12 mouse cellular contexts compared by ENCODE assay signal in the genomic region with DNA sequence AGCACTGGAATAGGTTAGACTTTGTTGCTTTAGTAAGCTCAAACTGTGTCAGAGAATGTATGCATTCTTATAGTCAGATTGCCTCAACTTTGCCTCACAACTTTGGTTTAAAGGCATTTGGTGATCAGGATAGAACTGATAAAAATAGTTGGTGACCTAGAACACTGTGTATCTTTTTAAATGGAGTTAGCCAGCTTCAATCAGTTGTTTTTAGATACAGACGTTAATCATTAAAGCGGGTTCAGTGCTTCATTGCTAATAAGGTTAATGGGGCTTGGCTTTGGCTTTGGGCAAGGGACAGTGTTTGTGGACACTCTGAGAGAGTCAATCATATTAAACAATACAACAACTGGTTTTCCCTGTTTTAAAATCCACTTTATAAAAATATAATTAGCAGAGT. TPM values are rescaled to one million over a fixed set of nuclear protein-coding genes. Genes with fewer than 3 reads are reported as not detected.
DNase-seq lines count a peak whose midpoint lies in the region; ATAC-seq lines count a peak whose summit lies in the region.
"Had no signal": no experiment of that assay in that cellular context is flagged by ENCODE, and none has a peak within 500 bp of the region (broad histone marks: within the 10 kb centered on the region; RNA-seq: fewer than 3 reads in every experiment).

No protein-coding gene starts in this region.

- H3K4me2 ChIP-seq in hindbrain, embryonic 13.5 days, result no peak overlapping the region; the same call in 1 of the 2 replicates
- peak overlapping the region; percentile 13; the same call in 1 of the 2 replicates for H3K4me2 ChIP-seq in neural tube, embryonic 13.5 days
- H3K4me2 ChIP-seq in liver, embryonic 12.5 days, result peak overlapping the region; percentile 74
- H3K4me2 ChIP-seq in stomach, embryonic 16.5 days (ENCODE audit: low read depth, low read length), result peak overlapping the region; percentile 40; the same call in 1 of the 2 replicates

- no peak for ATAC-seq in hindbrain, embryonic 13.5 days (ENCODE audit: low FRiP score)
- no peak for ATAC-seq in neural tube, embryonic 13.5 days (ENCODE audit: low read depth)
- no peak for ATAC-seq in liver, embryonic 12.5 days
- no peak for ATAC-seq in stomach, embryonic 16.5 days (ENCODE audit: insufficient read depth, low FRiP score)

- H3K36me3 ChIP-seq in hindbrain, embryonic 13.5 days, result peaks cover 43% of the 10 kb centered on the region
- H3K36me3 ChIP-seq in hindbrain, embryonic 10.5 days, result peaks cover 56% of the 10 kb centered on the region
- peaks cover 43% of the 10 kb centered on the region for H3K36me3 ChIP-seq in neural tube, embryonic 13.5 days
- H3K36me3 ChIP-seq in liver, embryonic 12.5 days, result peaks cover 51% of the 10 kb centered on the region
- H3K36me3 ChIP-seq in stomach, embryonic 16.5 days (ENCODE audit: control insufficient read depth, insufficient read depth, low read length), result peaks cover 24% of the 10 kb centered on the region

- DNase-seq in hindbrain, embryonic 10.5 days (ENCODE audit: low spot score), result no peak
- no peak for DNase-seq in neural tube, embryonic 10.5 days (ENCODE audit: extremely low spot score, low spot score)
- no peak for DNase-seq in cerebellum, postnatal 10 days
- no peak for DNase-seq in frontal cortex, postnatal 14 days (ENCODE audit: low spot score in 2 of 2)
- DNase-seq: gastrocnemius, postnatal 10 days had no signal

- peak overlapping the region; percentile 19; the same call in 1 of the 2 replicates for H3K27ac ChIP-seq in hindbrain, embryonic 13.5 days
- H3K27ac ChIP-seq in hindbrain, embryonic 10.5 days, result no peak overlapping the region
- no peak overlapping the region for H3K27ac ChIP-seq in neural tube, embryonic 13.5 days (replicated peaks)
- H3K27ac ChIP-seq in liver, embryonic 12.5 days, result peak overlapping the region; percentile 77
- peak overlapping the region; percentile 46; the same call in 1 of the 2 replicates for H3K27ac ChIP-seq in stomach, embryonic 16.5 days (ENCODE audit: low read length)
- H3K27ac ChIP-seq: lung, embryonic 15.5 days had no signal

- H3K4me3 ChIP-seq in hindbrain, embryonic 13.5 days, result no peak overlapping the region
- H3K4me3 ChIP-seq in hindbrain, embryonic 10.5 days, result no peak overlapping the region
- no peak overlapping the region for H3K4me3 ChIP-seq in neural tube, embryonic 13.5 days
- H3K4me3 ChIP-seq in liver, embryonic 12.5 days, result peak overlapping the region; percentile 40
- H3K4me3 ChIP-seq in stomach, embryonic 16.5 days (replicated peaks; ENCODE audit: low read length), result no peak overlapping the region
- H3K4me3 ChIP-seq: lung, embryonic 15.5 days; midbrain, embryonic 12.5 days had no signal

- peaks cover 71% of the 10 kb centered on the region for H3K4me1 ChIP-seq in hindbrain, embryonic 13.5 days (replicated peaks)
- H3K4me1 ChIP-seq in hindbrain, embryonic 10.5 days (replicated peaks), result peaks cover 48% of the 10 kb centered on the region
- peaks cover 64% of the 10 kb centered on the region for H3K4me1 ChIP-seq in neural tube, embryonic 13.5 days (replicated peaks)
- H3K4me1 ChIP-seq in liver, embryonic 12.5 days, result peaks cover 74% of the 10 kb centered on the region
- H3K4me1 ChIP-seq in stomach, embryonic 16.5 days (ENCODE audit: control insufficient read depth, insufficient read depth, low read length), result peaks cover 42% of the 10 kb centered on the region

- H3K9ac ChIP-seq in hindbrain, embryonic 13.5 days, result no peak overlapping the region
- H3K9ac ChIP-seq in neural tube, embryonic 13.5 days, result no peak overlapping the region
- peak overlapping the region; percentile 39; the same call in 1 of the 2 replicates for H3K9ac ChIP-seq in liver, embryonic 12.5 days
- no peak overlapping the region for H3K9ac ChIP-seq in stomach, embryonic 16.5 days (ENCODE audit: low read length)
- H3K9ac ChIP-seq: lung, embryonic 15.5 days; midbrain, embryonic 12.5 days had no signal

- no peaks in the 10 kb centered on the region for H3K27me3 ChIP-seq in hindbrain, embryonic 13.5 days
- no peaks in the 10 kb centered on the region for H3K27me3 ChIP-seq in hindbrain, embryonic 10.5 days (ENCODE audit: insufficient read depth, poor library complexity, severe bottlenecking)
- H3K27me3 ChIP-seq in neural tube, embryonic 13.5 days, result no peaks in the 10 kb centered on the region
- H3K27me3 ChIP-seq in liver, embryonic 12.5 days (replicated peaks), result no peaks in the 10 kb centered on the region
- no peaks in the 10 kb centered on the region for H3K27me3 ChIP-seq in stomach, embryonic 16.5 days (ENCODE audit: control insufficient read depth, insufficient read depth, low read length)
- H3K27me3 ChIP-seq: CH12.LX; lung, embryonic 15.5 days; midbrain, embryonic 12.5 days had no signal

- 46% methylated on average over 2 of the region's 2 CpGs for WGBS in hindbrain, embryonic 13.5 days
- WGBS in hindbrain, embryonic 10.5 days, result 78% methylated on average over 2 of the region's 2 CpGs
- WGBS in neural tube, embryonic 13.5 days, result 47% methylated on average over 2 of the region's 2 CpGs
- WGBS in liver, embryonic 12.5 days (ENCODE audit: insufficient replicate concordance), result 69% methylated on average over 2 of the region's 2 CpGs
- WGBS in stomach, embryonic 16.5 days, result 45% methylated on average over 2 of the region's 2 CpGs

- no peaks in the 10 kb centered on the region for H3K9me3 ChIP-seq in hindbrain, embryonic 13.5 days
- no peaks in the 10 kb centered on the region for H3K9me3 ChIP-seq in hindbrain, embryonic 10.5 days
- no peaks in the 10 kb centered on the region for H3K9me3 ChIP-seq in neural tube, embryonic 13.5 days
- H3K9me3 ChIP-seq in liver, embryonic 12.5 days (replicated peaks), result no peaks in the 10 kb centered on the region
- H3K9me3 ChIP-seq in stomach, embryonic 16.5 days (replicated peaks; ENCODE audit: control insufficient read depth, low read length), result no peaks in the 10 kb centered on the region
- H3K9me3 ChIP-seq: lung, embryonic 15.5 days; midbrain, embryonic 12.5 days had no signal

RNA-seq across cellular contexts. Expression of gene Ip6k2, which starts 11.7 kb away (rescaled TPM):
- polyA plus RNA-seq in hindbrain, embryonic 13.5 days (2015; fragmentation: Nextera tagmentation; extraction: Ambion mirVana), result 222 and 228 TPM in 2 replicates
- polyA plus RNA-seq in hindbrain, embryonic 10.5 days (2016; fragmentation: Nextera tagmentation; extraction: Ambion mirVana), result 87.2 and 117 TPM in 2 replicates
- polyA plus RNA-seq in neural tube, embryonic 13.5 days (2015; fragmentation: Nextera tagmentation; extraction: Ambion mirVana), result 183 and 204 TPM in 2 replicates
- 15.7 and 20.3 TPM in 2 replicates for polyA plus RNA-seq in liver, embryonic 12.5 days (2016; fragmentation: Nextera tagmentation; extraction: Ambion mirVana)
- 64.8 and 65.3 TPM in 2 replicates for polyA plus RNA-seq in stomach, embryonic 16.5 days (2015; fragmentation: Nextera tagmentation; extraction: Ambion mirVana)

RNA-seq across cellular contexts. Expression of gene Nckipsd, which starts 12.9 kb away (rescaled TPM):
- 25.9 and 30.7 TPM in 2 replicates for polyA plus RNA-seq in hindbrain, embryonic 13.5 days (2015; fragmentation: Nextera tagmentation; extraction: Ambion mirVana)
- 14.9 and 16.2 TPM in 2 replicates for polyA plus RNA-seq in hindbrain, embryonic 10.5 days (2016; fragmentation: Nextera tagmentation; extraction: Ambion mirVana)
- polyA plus RNA-seq in neural tube, embryonic 13.5 days (2015; fragmentation: Nextera tagmentation; extraction: Ambion mirVana), result 20.7 and 23.9 TPM in 2 replicates
- 5.6 and 9.1 TPM in 2 replicates for polyA plus RNA-seq in liver, embryonic 12.5 days (2016; fragmentation: Nextera tagmentation; extraction: Ambion mirVana)
- 13.7 and 14.2 TPM in 2 replicates for polyA plus RNA-seq in stomach, embryonic 16.5 days (2015; fragmentation: Nextera tagmentation; extraction: Ambion mirVana)

RNA-seq across cellular contexts. Expression of gene Celsr3, which starts 30.8 kb away (rescaled TPM):
- 13.8 and 14.3 TPM in 2 replicates for polyA plus RNA-seq in hindbrain, embryonic 13.5 days (2015; fragmentation: Nextera tagmentation; extraction: Ambion mirVana)
- polyA plus RNA-seq in hindbrain, embryonic 10.5 days (2016; fragmentation: Nextera tagmentation; extraction: Ambion mirVana), result 4.5 and 7.2 TPM in 2 replicates
- polyA plus RNA-seq in neural tube, embryonic 13.5 days (2015; fragmentation: Nextera tagmentation; extraction: Ambion mirVana), result 12.1 and 12.2 TPM in 2 replicates
- polyA plus RNA-seq in liver, embryonic 12.5 days (2016; fragmentation: Nextera tagmentation; extraction: Ambion mirVana), result 0.13 and 0.15 TPM in 2 replicates
- 0.74 and 1.0 TPM in 2 replicates for polyA plus RNA-seq in stomach, embryonic 16.5 days (2015; fragmentation: Nextera tagmentation; extraction: Ambion mirVana)

RNA-seq across cellular contexts. Expression of gene Slc26a6, which starts 57.8 kb away (rescaled TPM):
- polyA plus RNA-seq in hindbrain, embryonic 13.5 days (2015; fragmentation: Nextera tagmentation; extraction: Ambion mirVana), result 15.1 and 16.1 TPM in 2 replicates
- polyA plus RNA-seq in hindbrain, embryonic 10.5 days (2016; fragmentation: Nextera tagmentation; extraction: Ambion mirVana), result 11.2 and 12.6 TPM in 2 replicates
- 12.7 and 13.5 TPM in 2 replicates for polyA plus RNA-seq in neural tube, embryonic 13.5 days (2015; fragmentation: Nextera tagmentation; extraction: Ambion mirVana)
- 6.9 and 9.0 TPM in 2 replicates for polyA plus RNA-seq in liver, embryonic 12.5 days (2016; fragmentation: Nextera tagmentation; extraction: Ambion mirVana)
- polyA plus RNA-seq in stomach, embryonic 16.5 days (2015; fragmentation: Nextera tagmentation; extraction: Ambion mirVana), result 15.5 and 16.1 TPM in 2 replicates

Comparison
In these comparisons a context has a peak if more than half of its experiments do, and no peak if none do; other contexts are left out.
1. H3K27ac ChIP-seq: peak in hindbrain, embryonic 13.5 days (single experiment), liver, embryonic 12.5 days (single experiment) and stomach, embryonic 16.5 days (single experiment); none in hindbrain, embryonic 10.5 days (single experiment) and neural tube, embryonic 13.5 days (single experiment).